Mouse (Mus musculus) cerebellum, postnatal 14 days (tissue): Measurements from ENCODE around the gene Neurog1.

ENCODE experiments used
- DNase-seq, 2 experiments: peaks; one replicate each; pipeline ENCODE4 v3.0.0; 2021; ENCODE audit warnings: mixed read lengths in 2 of 2

The Neurog1 gene

GRCm38 (mm10) chr13:56219254-56219653 lies 32.7 kb downstream of the Neurog1 start:
- no peak for DNase-seq

- DNase-seq = no peak
Observed at GRCm38 (mm10) chr13:56216090-56216489, 35.9 kb downstream of the Neurog1 start.

DNA sequence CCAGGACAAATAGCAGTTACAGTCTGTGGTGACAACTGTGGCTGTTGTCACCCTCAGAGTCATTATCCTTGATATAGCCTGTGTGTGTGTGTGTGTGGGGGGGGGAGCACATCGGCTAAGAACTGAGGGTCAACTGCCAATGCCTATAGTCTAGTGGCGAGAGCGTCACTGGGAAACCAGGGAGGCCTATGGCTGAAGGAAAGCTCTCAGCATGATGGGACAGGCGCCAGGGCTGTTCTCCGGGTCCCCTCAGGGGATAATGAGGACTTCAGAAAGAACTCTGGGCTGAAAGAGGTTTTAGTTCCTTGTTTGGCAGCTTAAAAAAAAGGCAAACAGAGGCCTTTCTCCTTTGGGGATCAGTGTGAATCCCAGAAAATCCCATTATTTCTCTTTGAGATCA lies 37.3 kb downstream of the Neurog1 start:
- DNase-seq = peak in 1 of 2 experiments; percentile 39

DNA sequence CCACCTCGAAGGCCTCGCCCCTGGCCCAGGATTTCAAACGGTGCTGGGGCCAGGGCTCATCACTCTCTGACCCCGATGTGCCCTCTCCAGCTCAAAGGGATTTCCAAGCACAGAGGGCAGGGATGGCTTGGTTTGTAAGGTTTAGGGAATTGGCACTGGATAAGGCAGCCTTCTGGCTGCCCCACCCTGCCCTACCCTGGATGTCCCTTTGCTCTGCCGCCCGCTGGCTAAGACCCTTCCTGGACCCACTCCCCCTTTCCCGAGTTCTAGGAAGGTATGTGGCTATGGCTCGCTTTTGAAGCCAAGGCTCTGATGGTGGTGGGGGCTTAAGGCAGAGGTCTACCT lies 42.9 kb downstream of the Neurog1 start:
- no peak for DNase-seq

- no peak for DNase-seq
Observed at GRCm38 (mm10) chr13:56208225-56209066, 43.5 kb downstream of the Neurog1 start.
